Mouse (Mus musculus): ENCODE data around the gene Ptprs. TPM values are rescaled to one million over a fixed set of nuclear protein-coding genes. Genes with fewer than 3 reads are reported as not detected.

Ptprs gene
- polyA plus RNA-seq, 1 experiment from 2014 or later, result 174 TPM

DNA sequence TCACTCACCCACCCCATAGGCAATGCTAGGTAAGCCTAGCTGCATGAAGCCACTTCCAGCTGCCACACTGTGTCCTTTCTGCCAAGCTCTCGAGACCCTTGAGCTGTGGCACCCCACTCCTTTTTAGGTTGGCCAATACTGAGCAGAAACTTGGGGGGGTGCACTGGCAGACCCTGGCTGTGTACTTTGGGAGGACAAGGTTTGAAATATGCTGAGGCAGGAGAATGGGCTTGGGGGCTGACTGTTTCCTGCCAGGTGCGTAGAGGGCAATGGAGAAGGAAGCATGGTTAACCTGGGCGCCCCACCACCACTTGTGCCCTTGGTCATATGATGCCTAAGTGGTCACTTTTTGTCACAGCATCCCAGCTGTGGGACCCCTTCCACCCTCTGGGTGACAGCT is 31.5 kb downstream of the Ptprs start:
- Histone ChIP-seq H3K27ac (ENCODE audit: low read depth, low read length) (no peak overlapping the region), H3K36me3 (ENCODE audit: control insufficient read depth, insufficient read depth, low read length) (peaks cover 32% of the 10 kb centered on the region)

DNA sequence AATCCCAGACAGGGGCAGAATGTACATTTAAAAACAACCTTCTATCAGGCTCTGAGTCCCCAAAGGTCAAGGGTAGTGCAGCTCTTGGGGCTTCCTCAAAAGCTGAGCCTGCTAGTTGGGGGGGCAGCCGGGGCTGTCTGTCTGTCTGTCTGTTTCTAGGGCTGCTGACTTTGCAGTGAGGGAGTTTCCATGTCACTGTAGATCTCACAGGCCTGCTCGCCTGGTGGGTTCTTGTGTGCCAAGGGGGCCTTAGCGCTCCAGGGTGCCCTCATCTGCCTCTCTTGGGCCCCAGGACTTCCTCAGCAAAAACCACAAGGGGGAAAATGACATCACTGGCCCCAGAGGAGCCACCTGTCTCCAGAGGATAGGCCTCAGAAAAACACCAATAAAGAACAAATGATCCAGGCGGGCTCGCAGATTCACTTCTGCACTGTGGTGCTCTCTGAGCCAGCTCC is 32.9 kb downstream of the Ptprs start:
- Histone ChIP-seq H3K4me3 (ENCODE audit: low read depth, low read length) (no peak overlapping the region), H3K9ac (ENCODE audit: low read length) (no peak overlapping the region), H3K4me1 (ENCODE audit: control insufficient read depth, insufficient read depth, low read length) (peaks cover 8% of the 10 kb centered on the region; the same call in 1 of the 2 replicates), H3K27me3 (ENCODE audit: control insufficient read depth, insufficient read depth, low read length) (no peaks in the 10 kb centered on the region), H3K9me3 (ENCODE audit: control insufficient read depth, low read length) (no peaks in the 10 kb centered on the region), H3K36me3 (ENCODE audit: control insufficient read depth, insufficient read depth, low read length) (peaks cover 20% of the 10 kb centered on the region), H3K27ac (ENCODE audit: low read depth, low read length) (no peak overlapping the region), H3K4me2 (ENCODE audit: low read depth) (no peak overlapping the region)
- DNase-seq (ENCODE audit: low spot score) (no peak), ATAC-seq (ENCODE audit: insufficient read depth, low FRiP score, low TSS enrichment) (no peak)
- WGBS, result 84% methylated on average over 5 of the region's 5 CpGs

More for the DNA sequence above, 31.5 kb downstream of the Ptprs start:
- peaks cover 8% of the 10 kb centered on the region; the same call in 1 of the 2 replicates for H3K4me1 ChIP-seq (ENCODE audit: control insufficient read depth, insufficient read depth, low read length)
- H3K4me2 ChIP-seq (ENCODE audit: low read depth), result no peak overlapping the region
- ATAC-seq (ENCODE audit: insufficient read depth, low FRiP score, low TSS enrichment) (no peak), DNase-seq (ENCODE audit: low spot score) (no peak)
- H3K27me3 ChIP-seq (ENCODE audit: control insufficient read depth, insufficient read depth, low read length), result no peaks in the 10 kb centered on the region
- no peak overlapping the region for H3K4me3 ChIP-seq (ENCODE audit: low read depth, low read length)
- H3K9me3 ChIP-seq (ENCODE audit: control insufficient read depth, low read length), result no peaks in the 10 kb centered on the region
- H3K9ac ChIP-seq (ENCODE audit: low read length), result no peak overlapping the region
- 98% methylated on average over 3 of the region's 3 CpGs for WGBS

DNA sequence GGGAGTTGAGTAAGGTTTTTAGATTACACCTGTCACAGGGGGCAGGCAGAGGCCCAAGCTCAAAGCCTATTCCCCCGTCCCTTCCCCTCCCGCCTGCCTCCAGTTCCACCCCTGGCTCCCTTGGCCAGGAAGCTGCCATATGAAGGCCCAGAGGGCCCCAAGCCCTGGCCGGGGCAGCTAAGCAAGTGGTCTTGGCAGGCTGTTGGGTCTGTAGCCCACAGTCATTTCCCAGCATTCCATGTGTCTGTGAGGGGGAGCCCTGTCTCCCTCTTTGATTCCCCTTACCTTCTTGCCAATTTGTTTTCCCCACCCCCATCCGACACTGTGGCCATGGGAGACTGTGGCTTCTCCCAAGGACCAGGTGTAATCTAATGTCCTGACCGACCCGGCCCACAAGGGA is 34.0 kb downstream of the Ptprs start:
- no peak overlapping the region for H3K4me3 ChIP-seq (ENCODE audit: low read depth, low read length)
- DNase-seq (ENCODE audit: low spot score) (no peak), ATAC-seq (ENCODE audit: insufficient read depth, low FRiP score, low TSS enrichment) (no peak)
- no peak overlapping the region for H3K9ac ChIP-seq (ENCODE audit: low read length)
- no peaks in the 10 kb centered on the region for H3K27me3 ChIP-seq (ENCODE audit: control insufficient read depth, insufficient read depth, low read length)
- WGBS, result 76% methylated on average over 6 of the region's 6 CpGs
- H3K4me1 ChIP-seq (ENCODE audit: control insufficient read depth, insufficient read depth, low read length), result peaks cover 8% of the 10 kb centered on the region; the same call in 1 of the 2 replicates
- H3K4me2 ChIP-seq (ENCODE audit: low read depth), result no peak overlapping the region
- no peak overlapping the region for H3K27ac ChIP-seq (ENCODE audit: low read depth, low read length)
- peaks cover 23% of the 10 kb centered on the region for H3K36me3 ChIP-seq (ENCODE audit: control insufficient read depth, insufficient read depth, low read length)
- H3K9me3 ChIP-seq (ENCODE audit: control insufficient read depth, low read length), result no peaks in the 10 kb centered on the region

DNA sequence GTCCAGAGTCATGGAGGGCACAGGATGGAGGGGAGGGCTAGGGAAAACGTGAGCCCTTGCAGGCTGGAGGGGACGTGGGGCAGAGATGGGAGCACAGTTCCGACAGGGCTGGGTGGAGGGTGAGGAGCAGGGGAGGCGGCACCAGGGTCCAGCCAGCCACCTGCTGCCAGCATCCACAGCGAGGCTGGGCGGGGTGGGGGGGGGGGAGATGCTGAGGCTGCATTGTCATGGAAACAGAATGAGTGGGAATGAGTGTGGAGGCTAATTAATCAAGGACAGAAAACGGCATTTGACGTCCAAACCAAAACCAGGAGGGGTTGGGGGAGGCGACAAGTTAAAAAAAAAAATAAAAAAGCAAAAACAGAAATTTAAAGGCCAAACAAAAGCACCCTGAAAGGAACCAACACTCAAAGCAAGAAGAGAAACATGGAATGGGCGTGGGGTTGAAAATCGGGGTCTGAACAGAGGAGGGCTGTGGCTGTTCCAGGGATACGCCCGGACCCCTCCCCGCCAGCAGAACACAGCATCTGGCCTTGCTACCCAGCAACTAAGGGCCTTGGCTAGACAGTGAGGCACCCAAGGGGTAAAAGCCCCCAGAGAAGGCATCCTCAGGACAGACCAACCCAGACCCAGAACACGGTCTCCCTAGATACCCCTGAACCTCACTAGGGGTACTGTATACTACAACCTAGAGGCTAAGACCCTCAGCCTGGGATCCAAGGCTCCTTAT is 36.4 kb downstream of the Ptprs start:
- DNase-seq (ENCODE audit: low spot score) (no peak), ATAC-seq (ENCODE audit: insufficient read depth, low FRiP score, low TSS enrichment) (0 out of 2 replicates have a peak, but pooled peaks have one; percentile 49)
- 63% methylated on average over 15 of the region's 15 CpGs for WGBS
- Histone ChIP-seq H3K27ac (ENCODE audit: low read depth, low read length) (0 out of 2 replicates have a peak overlapping the region, but pooled peaks have one; percentile 4), H3K36me3 (ENCODE audit: control insufficient read depth, insufficient read depth, low read length) (peaks cover 39% of the 10 kb centered on the region), H3K27me3 (ENCODE audit: control insufficient read depth, insufficient read depth, low read length) (no peaks in the 10 kb centered on the region), H3K9ac (ENCODE audit: low read length) (no peak overlapping the region), H3K4me2 (ENCODE audit: low read depth) (no peak overlapping the region), H3K9me3 (ENCODE audit: control insufficient read depth, low read length) (no peaks in the 10 kb centered on the region), H3K4me3 (ENCODE audit: low read depth, low read length) (no peak overlapping the region), H3K4me1 (ENCODE audit: control insufficient read depth, insufficient read depth, low read length) (peaks cover 8% of the 10 kb centered on the region; the same call in 1 of the 2 replicates)

DNA sequence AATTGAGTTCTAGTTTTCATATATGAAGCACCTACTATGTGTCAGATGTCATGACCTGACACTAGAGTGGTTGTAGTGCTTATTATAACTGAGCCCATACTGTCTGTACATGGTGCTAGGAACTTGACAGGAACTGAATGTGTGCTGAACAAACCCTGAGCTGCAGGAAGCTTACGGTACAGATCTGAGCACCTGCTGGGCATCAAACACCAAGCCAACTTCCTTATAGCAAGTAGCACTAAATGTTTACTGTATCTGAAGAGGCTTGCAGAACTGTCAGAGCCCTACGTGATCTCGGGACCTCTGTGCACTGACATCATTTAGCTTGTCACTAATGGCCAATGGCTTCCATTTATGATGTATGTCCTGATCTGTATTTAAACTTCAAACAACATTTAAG is 44.7 kb downstream of the Ptprs start:
- Histone ChIP-seq H3K4me2 (ENCODE audit: low read depth) (no peak overlapping the region), H3K27ac (ENCODE audit: low read depth, low read length) (no peak overlapping the region), H3K4me1 (ENCODE audit: control insufficient read depth, insufficient read depth, low read length) (no peaks in the 10 kb centered on the region), H3K9me3 (ENCODE audit: control insufficient read depth, low read length) (no peaks in the 10 kb centered on the region), H3K9ac (ENCODE audit: low read length) (no peak overlapping the region), H3K27me3 (ENCODE audit: control insufficient read depth, insufficient read depth, low read length) (no peaks in the 10 kb centered on the region), H3K36me3 (ENCODE audit: control insufficient read depth, insufficient read depth, low read length) (peaks cover 32% of the 10 kb centered on the region), H3K4me3 (ENCODE audit: low read depth, low read length) (no peak overlapping the region)
- ATAC-seq (ENCODE audit: insufficient read depth, low FRiP score, low TSS enrichment) (no peak), DNase-seq (ENCODE audit: low spot score) (no peak)
- WGBS, result 90% methylated on average over 3 of the region's 3 CpGs

DNA sequence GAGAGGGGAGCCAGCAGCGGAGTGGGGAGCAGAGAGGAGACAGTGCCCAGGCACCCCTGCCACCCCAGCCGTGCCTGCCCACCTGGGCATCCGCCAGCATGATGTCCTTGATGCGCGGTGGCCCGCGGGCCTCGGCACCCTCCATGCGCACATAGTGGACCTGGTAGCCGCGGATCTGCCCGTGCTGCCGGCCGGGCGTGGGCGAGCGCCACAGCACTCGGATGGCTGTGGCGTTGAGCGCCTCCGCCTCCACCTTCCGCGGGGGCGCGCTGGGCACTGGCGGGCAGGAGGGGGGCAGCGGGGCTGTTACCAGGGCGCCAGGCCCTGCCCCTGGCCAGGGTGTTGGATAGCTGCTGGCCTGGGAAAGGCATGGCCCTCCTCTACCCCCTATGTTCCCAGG is 48.4 kb downstream of the Ptprs start:
- no peak overlapping the region for H3K9ac ChIP-seq (ENCODE audit: low read length)
- no peak overlapping the region for H3K27ac ChIP-seq (ENCODE audit: low read depth, low read length)
- H3K36me3 ChIP-seq (ENCODE audit: control insufficient read depth, insufficient read depth, low read length), result peaks cover 18% of the 10 kb centered on the region
- WGBS, result 82% methylated on average over 28 of the region's 28 CpGs
- DNase-seq (ENCODE audit: low spot score), result no peak
- no peak overlapping the region; the same call in 1 of the 2 replicates for H3K4me3 ChIP-seq (ENCODE audit: low read depth, low read length)
- no peaks in the 10 kb centered on the region for H3K9me3 ChIP-seq (ENCODE audit: control insufficient read depth, low read length)
- no peak overlapping the region for H3K4me2 ChIP-seq (ENCODE audit: low read depth)
- H3K27me3 ChIP-seq (ENCODE audit: control insufficient read depth, insufficient read depth, low read length), result no peaks in the 10 kb centered on the region
- peaks cover 10% of the 10 kb centered on the region; the same call in 1 of the 2 replicates for H3K4me1 ChIP-seq (ENCODE audit: control insufficient read depth, insufficient read depth, low read length)
- ATAC-seq (ENCODE audit: insufficient read depth, low FRiP score, low TSS enrichment), result no peak

DNA sequence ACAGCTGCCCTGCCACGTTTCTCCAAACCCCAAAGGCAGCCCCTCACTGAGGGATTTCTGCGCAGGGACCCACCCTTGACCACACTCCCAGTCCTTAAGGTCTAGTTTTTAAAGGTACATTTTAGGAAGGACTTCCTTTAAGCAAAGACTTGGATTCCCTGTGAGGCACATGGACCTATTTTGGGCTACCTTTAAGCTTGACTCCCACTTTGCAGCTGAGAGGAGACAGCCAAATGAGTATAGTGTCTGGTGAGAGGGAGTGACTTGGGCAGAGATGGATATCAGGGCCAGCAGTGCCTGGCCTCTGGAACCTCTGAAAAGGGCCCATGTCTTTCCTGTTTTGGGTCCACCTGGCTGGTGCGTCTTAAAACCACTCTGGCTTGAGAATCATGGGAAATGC is 50.3 kb downstream of the Ptprs start:
- H3K36me3 ChIP-seq (ENCODE audit: control insufficient read depth, insufficient read depth, low read length), result peaks cover 27% of the 10 kb centered on the region

DNA sequence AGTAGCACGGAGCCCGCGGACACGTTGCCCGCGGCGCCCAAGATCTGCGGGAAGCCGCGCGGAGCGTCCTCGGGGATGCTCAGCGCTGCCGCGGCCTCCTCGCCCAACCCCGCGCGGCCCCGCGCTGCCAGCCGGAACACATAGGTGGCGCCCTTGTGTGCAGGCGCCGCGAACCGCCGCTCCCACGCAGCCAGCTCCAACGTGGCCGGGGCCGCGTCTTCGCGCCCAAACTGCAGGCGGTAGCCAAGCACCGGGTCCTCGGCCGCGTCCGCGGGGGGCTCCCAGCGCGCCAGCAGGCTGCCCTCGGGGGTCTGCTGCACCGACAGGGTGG is 50.7 kb downstream of the Ptprs start:
- peaks cover 28% of the 10 kb centered on the region for H3K36me3 ChIP-seq (ENCODE audit: control insufficient read depth, insufficient read depth, low read length)
- 0 out of 2 replicates have a peak overlapping the region, but pooled peaks have one; percentile 34 for H3K27ac ChIP-seq (ENCODE audit: low read depth, low read length)
- peak; percentile 87 for DNase-seq (ENCODE audit: low spot score)
- WGBS, result under 1% methylated on average over 40 of the region's 47 CpGs
- peaks cover 10% of the 10 kb centered on the region; the same call in 1 of the 2 replicates for H3K4me1 ChIP-seq (ENCODE audit: control insufficient read depth, insufficient read depth, low read length)
- H3K9ac ChIP-seq (ENCODE audit: low read length), result peak overlapping the region; percentile 51
- peak; percentile 73 for ATAC-seq (ENCODE audit: insufficient read depth, low FRiP score, low TSS enrichment)
- H3K9me3 ChIP-seq (ENCODE audit: control insufficient read depth, low read length), result no peaks in the 10 kb centered on the region
- H3K27me3 ChIP-seq (ENCODE audit: control insufficient read depth, insufficient read depth, low read length), result no peaks in the 10 kb centered on the region
- peak overlapping the region; percentile 42 for H3K4me3 ChIP-seq (ENCODE audit: low read depth, low read length)
- peak overlapping the region; percentile 84 for H3K4me2 ChIP-seq (ENCODE audit: low read depth)

More for the DNA sequence above, 50.3 kb downstream of the Ptprs start:
- Histone ChIP-seq H3K27ac (ENCODE audit: low read depth, low read length) (0 out of 2 replicates have a peak overlapping the region, but pooled peaks have one; percentile 34), H3K27me3 (ENCODE audit: control insufficient read depth, insufficient read depth, low read length) (no peaks in the 10 kb centered on the region), H3K9me3 (ENCODE audit: control insufficient read depth, low read length) (no peaks in the 10 kb centered on the region), H3K4me3 (ENCODE audit: low read depth, low read length) (peak overlapping the region; percentile 42), H3K4me1 (ENCODE audit: control insufficient read depth, insufficient read depth, low read length) (peaks cover 10% of the 10 kb centered on the region; the same call in 1 of the 2 replicates), H3K9ac (ENCODE audit: low read length) (peak overlapping the region; percentile 51), H3K4me2 (ENCODE audit: low read depth) (peak overlapping the region; percentile 84)
- DNase-seq (ENCODE audit: low spot score), result no peak
- no peak for ATAC-seq (ENCODE audit: insufficient read depth, low FRiP score, low TSS enrichment)
- 35% methylated on average over 3 of the region's 3 CpGs for WGBS

Measured in neural tube, embryonic 11.5 days (tissue).